Mouse (Mus musculus) CH12.LX (cell line): ENCODE results near the gene Sos2. TPM values are rescaled to one million over a fixed set of nuclear protein-coding genes. Genes with fewer than 3 reads are reported as not detected.

Experiments used
- DNase-seq: peaks from one replicate; pipeline ENCODE4 v3.0.0-alpha.2; 2013; ENCODE audit errors: extremely low read depth
- H3K27ac ChIP-seq: 2 replicates; pipeline ENCODE4 v1.5.1; 2012; ENCODE audit warnings: low read depth, mild to moderate bottlenecking, control low read depth, moderate library complexity; ENCODE audit not compliant: insufficient read depth
- H3K27me3 ChIP-seq: replicated peaks from 2 replicates; pipeline ENCODE3; 2012; ENCODE audit warnings: inconsistent platforms
- H3K36me3 ChIP-seq, 2 experiments: replicated peaks in 1 of 2; 2 replicates each; pipeline versions ENCODE3 to v1.6.1; 2012; ENCODE audit warnings: inconsistent platforms in 1 of 2, low read length in 1 of 2, mild to moderate bottlenecking in 1 of 2, mixed read lengths in 1 of 2, moderate library complexity in 1 of 2; ENCODE audit not compliant: control insufficient read depth in 1 of 2, insufficient read depth in 1 of 2
- H3K4me1 ChIP-seq, 2 experiments: 2 replicates each; pipeline ENCODE4 v1.6.1; 2012; ENCODE audit warnings: inconsistent platforms in 1 of 2, moderate library complexity in 1 of 2; ENCODE audit not compliant: insufficient read depth in 2 of 2, control insufficient read depth in 1 of 2
- H3K4me2 ChIP-seq: 2 replicates; pipeline ENCODE4 v1.6.1; 2012; ENCODE audit warnings: low read depth, mild to moderate bottlenecking, control low read depth; ENCODE audit not compliant: poor library complexity, insufficient read depth, severe bottlenecking
- H3K4me3 ChIP-seq, 3 experiments: fragments of 150-350 bp in 1 of 3; sonication (generic) in 1 of 3; replicated peaks in 1 of 3; 2 replicates each; pipeline versions ENCODE3 to v1.5.1; 2011 to 2012; ENCODE audit warnings: low read depth in 2 of 3, low read length in 2 of 3, mild to moderate bottlenecking in 2 of 3, moderate library complexity in 2 of 3, control low read depth in 1 of 3, improper control_type of control experiment in 1 of 3, inconsistent platforms in 1 of 3, mixed read lengths in 1 of 3; ENCODE audit not compliant: poor library complexity in 1 of 3
- H3K79me2 ChIP-seq: replicated peaks from 2 replicates; pipeline ENCODE4 v1.6.1; 2012; ENCODE audit warnings: mild to moderate bottlenecking, moderate library complexity; ENCODE audit not compliant: control insufficient read depth, poor library complexity, insufficient read depth, severe bottlenecking; ENCODE audit errors: extremely low read depth
- H3K9ac ChIP-seq: 2 replicates; pipeline ENCODE4 v1.6.1; 2012; ENCODE audit warnings: low read depth, mild to moderate bottlenecking, control low read depth, moderate library complexity; ENCODE audit not compliant: insufficient read depth
- H3K9me3 ChIP-seq: replicated peaks from 2 replicates; pipeline ENCODE3; 2012; ENCODE audit warnings: low read length, inconsistent platforms, mixed read lengths
- BHLHE40 ChIP-seq: IDR thresholded peaks from 2 replicates; pipeline ENCODE4 v1.6.1; 2011; ENCODE audit warnings: mild to moderate bottlenecking, low read depth, low read length, improper control_type of control experiment
- CHD1 ChIP-seq: IDR thresholded peaks from 2 replicates; pipeline ENCODE4 v1.6.1; 2012; ENCODE audit warnings: low read depth, low read length, improper control_type of control experiment, inconsistent platforms
- CHD2 ChIP-seq: IDR thresholded peaks from 2 replicates; pipeline ENCODE4 v1.6.1; 2011; ENCODE audit warnings: low read length, improper control_type of control experiment
- CTCF ChIP-seq, 2 experiments: IDR thresholded peaks in 1 of 2; conservative IDR thresholded peaks in 1 of 2; 2 replicates each; pipeline ENCODE4 v1.5.1; 2011 to 2012; ENCODE audit warnings: low read depth in 2 of 2, low read length in 2 of 2, improper control_type of control experiment in 1 of 2, inconsistent platforms in 1 of 2, mild to moderate bottlenecking in 1 of 2, moderate library complexity in 1 of 2
- E2F4 ChIP-seq: IDR thresholded peaks from 2 replicates; pipeline ENCODE4 v1.6.1; 2011; ENCODE audit warnings: low read depth, low read length, improper control_type of control experiment; ENCODE audit not compliant: insufficient replicate concordance
- ELF1 ChIP-seq: IDR thresholded peaks from 2 replicates; pipeline ENCODE4 v1.6.1; 2014; ENCODE audit warnings: low read depth, mild to moderate bottlenecking, inconsistent platforms, low read length, improper control_type of control experiment
- EP300 ChIP-seq: IDR thresholded peaks from 2 replicates; pipeline ENCODE4 v1.6.1; 2011; ENCODE audit warnings: low read length, improper control_type of control experiment
- ETS1 ChIP-seq: conservative IDR thresholded peaks from 2 replicates; pipeline ENCODE4 v1.6.1; 2012; ENCODE audit warnings: low read depth, mild to moderate bottlenecking, inconsistent platforms, low read length, improper control_type of control experiment, moderate library complexity
- GABPA ChIP-seq: IDR thresholded peaks from 2 replicates; pipeline ENCODE4 v1.6.1; 2012; ENCODE audit warnings: low read depth, low read length, improper control_type of control experiment, inconsistent platforms; ENCODE audit not compliant: insufficient replicate concordance
- IRF4 ChIP-seq: IDR thresholded peaks from 2 replicates; pipeline ENCODE4 v1.6.1; 2014; ENCODE audit warnings: low read depth, mild to moderate bottlenecking, inconsistent platforms, low read length, improper control_type of control experiment
- JUN ChIP-seq: IDR thresholded peaks from 2 replicates; pipeline ENCODE4 v1.6.1; 2011; ENCODE audit warnings: low read depth, mild to moderate bottlenecking, low read length, improper control_type of control experiment, moderate library complexity; ENCODE audit not compliant: insufficient read depth
- MAZ ChIP-seq: IDR thresholded peaks from 2 replicates; pipeline ENCODE4 v1.6.1; 2012; ENCODE audit warnings: low read depth, mild to moderate bottlenecking, inconsistent platforms, low read length, improper control_type of control experiment, moderate library complexity
- MEF2A ChIP-seq: IDR thresholded peaks from 2 replicates; pipeline ENCODE4 v1.6.1; 2014; ENCODE audit warnings: low read depth, mild to moderate bottlenecking, inconsistent platforms, low read length, improper control_type of control experiment, borderline replicate concordance
- MYC ChIP-seq: IDR thresholded peaks from 2 replicates; pipeline ENCODE4 v1.6.1; 2011; ENCODE audit warnings: low read depth, mild to moderate bottlenecking, improper control_type of control experiment, low read length
- NELFE ChIP-seq: IDR thresholded peaks from 2 replicates; pipeline ENCODE4 v1.6.1; 2011; ENCODE audit warnings: low read depth, low read length, improper control_type of control experiment
- NRF1 ChIP-seq: IDR thresholded peaks from 2 replicates; pipeline ENCODE4 v1.6.1; 2014; ENCODE audit warnings: low read depth, mild to moderate bottlenecking, inconsistent platforms, low read length, improper control_type of control experiment, moderate library complexity
- PAX5 ChIP-seq: IDR thresholded peaks from 2 replicates; pipeline ENCODE4 v1.6.1; 2012; ENCODE audit warnings: low read length, inconsistent platforms, mixed read lengths
- POLR2A ChIP-seq: IDR thresholded peaks from 2 replicates; pipeline ENCODE4 v1.6.1; 2011; ENCODE audit warnings: low read depth, mild to moderate bottlenecking, improper control_type of control experiment, low read length
- RCOR1 ChIP-seq: conservative IDR thresholded peaks from 2 replicates; pipeline ENCODE4 v1.6.1; 2012; ENCODE audit warnings: low read depth, mild to moderate bottlenecking, inconsistent platforms, low read length, improper control_type of control experiment
- TBP ChIP-seq: conservative IDR thresholded peaks from 2 replicates; pipeline ENCODE4 v1.6.1; 2011; ENCODE audit warnings: low read depth, low read length, improper control_type of control experiment
- TCF12 ChIP-seq: IDR thresholded peaks from 2 replicates; pipeline ENCODE4 v1.6.1; 2014; ENCODE audit warnings: low read depth, mild to moderate bottlenecking, inconsistent platforms, low read length, improper control_type of control experiment
- UBTF ChIP-seq: IDR thresholded peaks from 2 replicates; pipeline ENCODE4 v1.6.1; 2012; ENCODE audit warnings: low read depth, mild to moderate bottlenecking, inconsistent platforms, low read length, improper control_type of control experiment, moderate library complexity
- USF1 ChIP-seq: IDR thresholded peaks from 2 replicates; pipeline ENCODE4 v1.6.1; 2014; ENCODE audit warnings: low read depth, mild to moderate bottlenecking, inconsistent platforms, low read length, improper control_type of control experiment
- ZC3H11A ChIP-seq: IDR thresholded peaks from 2 replicates; pipeline ENCODE4 v1.6.1; 2012; ENCODE audit warnings: low read depth, mild to moderate bottlenecking, inconsistent platforms, low read length, improper control_type of control experiment
- ZKSCAN1 ChIP-seq: IDR thresholded peaks from 2 replicates; pipeline ENCODE4 v1.6.1; 2012; ENCODE audit warnings: low read depth, inconsistent platforms, low read length, improper control_type of control experiment, borderline replicate concordance
- ZMIZ1 ChIP-seq: IDR thresholded peaks from 2 replicates; pipeline ENCODE4 v1.6.1; 2012; ENCODE audit warnings: low read depth, mild to moderate bottlenecking, inconsistent platforms, low read length, improper control_type of control experiment
- ZNF384 ChIP-seq: IDR thresholded peaks from 2 replicates; pipeline ENCODE4 v1.6.1; 2012; ENCODE audit warnings: low read depth, low read length, improper control_type of control experiment, inconsistent platforms
- dilution Hi-C: fragments of 300-500 bp; cut with MboI; formaldehyde crosslinking; loops from 2 replicates; pipeline ENCODE4 v1.14.3; 2020; ENCODE audit warnings: low sequenced_read_pairs; ENCODE audit not compliant: extremely low pct_unique_long_range_greater_than_20kb, extremely low pct_ligation_motif_present
- in situ Hi-C: fragments of 300-500 bp; cut with MboI; formaldehyde crosslinking; loops from 3 replicates; pipeline ENCODE4 v1.14.3; 2019; ENCODE audit warnings: low sequenced_read_pairs, low pct_ligation_motif_present, low pct_unique_long_range_greater_than_20kb, mixed read lengths
- polyA plus RNA-seq: library from polyadenylated mRNA; unstranded; fragments of >175 nt; gene quantifications from 2 replicates; pipeline ENCODE4 v1.2.1, GENCODE M21; 2012; ENCODE audit warnings: low read depth; ENCODE audit not compliant: insufficient read length
- total RNA-seq, 2 experiments: library from RNA; depleted of rRNA; stranded (reverse); fragments of 300-350 nt in 1 of 2; fragments of >200 nt in 1 of 2; gene quantifications; 2 replicates each; pipeline ENCODE4 v1.2.3; 2012 to 2014

The Sos2 gene
- total and polyA plus RNA-seq, 3 experiments, result 7.9 to 10.3 (median 9.6) TPM

- Histone ChIP-seq H3K4me3 (no peak overlapping the region), H3K36me3 (no peaks in the 10 kb centered on the region), H3K4me2 (peak overlapping the region; percentile 27), H3K9ac (peak overlapping the region; percentile 55; the same call in 1 of the 2 replicates), H3K27ac (peak overlapping the region; percentile 89), H3K79me2 (no peaks in the 10 kb centered on the region)
- in situ Hi-C loops, result no loop called here
- TF ChIP-seq UBTF, result no peak
- no peak for TF ChIP-seq PAX5
- 0 out of 2 replicates have a peak, but pooled peaks have one; percentile 1 for TF ChIP-seq CHD2
- TF ChIP-seq E2F4, result no peak
- peak; percentile 41; the same call in 1 of the 2 replicates for TF ChIP-seq CHD1
- TF ChIP-seq, all 38 proteins: peak for 2
- Histone ChIP-seq H3K9me3 (no peaks in the 10 kb centered on the region), H3K4me1 (peaks cover 23 to 56% of the 10 kb centered on the region in 2 experiments), H3K27me3 (no peaks in the 10 kb centered on the region)
- dilution Hi-C loops, result no loop called here
- peak; percentile 58 for DNase-seq
Observed at GRCm38 (mm10) chr12:69544994-69545393, 136.7 kb downstream of the Sos2 start.

- 0 out of 2 replicates have a peak overlapping the region, but pooled peaks have one; percentile 55 for H3K9ac ChIP-seq
- no peaks in the 10 kb centered on the region for H3K9me3 ChIP-seq
- H3K27me3 ChIP-seq, result no peaks in the 10 kb centered on the region
- 0 out of 2 replicates have a peak overlapping the region, but pooled peaks have one; percentile 13 for H3K27ac ChIP-seq
- in situ Hi-C loops (no loop called here), dilution Hi-C loops (no loop called here)
- H3K4me3 ChIP-seq, result no peak overlapping the region
- H3K36me3 ChIP-seq, result no peaks in the 10 kb centered on the region
- no peaks in the 10 kb centered on the region for H3K79me2 ChIP-seq
- TF ChIP-seq PAX5 (no peak), NRF1 (no peak), JUN (no peak), EP300 (peak; percentile 4; the same call in 1 of the 2 replicates), IRF4 (no peak), ETS1 (0 out of 2 replicates have a peak, but pooled peaks have one; percentile 15), POLR2A (no peak), USF1 (no peak), CHD1 (0 out of 2 replicates have a peak, but pooled peaks have one; percentile 29), E2F4 (no peak), ZKSCAN1 (no peak), MYC (no peak), ZMIZ1 (no peak), MAZ (no peak), MEF2A (peak; percentile 56), GABPA (no peak), BHLHE40 (no peak), NELFE (no peak), RCOR1 (no peak), CTCF (conservative IDR thresholded peaks at IDR 0.05 in 1 of 2, IDR thresholded peaks at IDR 0.05 in 1 of 2; ENCODE audit: low read depth in 2 of 2, low read length in 2 of 2) (no peak), ELF1 (no peak), TBP (no peak), ZC3H11A (no peak), TCF12 (no peak), ZNF384 (no peak)
- DNase-seq, result no peak
- peak overlapping the region; percentile 27 for H3K4me2 ChIP-seq
- peaks cover 25 to 60% of the 10 kb centered on the region in 2 experiments for H3K4me1 ChIP-seq
Observed at GRCm38 (mm10) chr12:69544562-69544961, 137.1 kb downstream of the Sos2 start.
